Mouse (Mus musculus): ENCODE data around the gene Hipk2. TPM values are rescaled to one million over a fixed set of nuclear protein-coding genes. Genes with fewer than 3 reads are reported as not detected.

Hipk2 gene
- polyA plus RNA-seq, 1 experiment from 2014 or later = 34.6 TPM

- Histone ChIP-seq H3K9me3 (no peaks in the 10 kb centered on the region), H3K4me3 (no peak overlapping the region), H3K27me3 (no peaks in the 10 kb centered on the region), H3K9ac (no peak overlapping the region), H3K27ac (replicated peaks) (no peak overlapping the region), H3K4me2 (no peak overlapping the region), H3K36me3 (no peaks in the 10 kb centered on the region), H3K4me1 (replicated peaks) (peaks cover 15% of the 10 kb centered on the region)
- no peak for ATAC-seq (ENCODE audit: low FRiP score, low read depth)
- WGBS = 65% methylated on average over 1 of the region's 1 CpGs
These were observed 74.7 kb downstream of the Hipk2 start for GRCm38 (mm10) chr6:38801252-38801651.

- no peaks in the 10 kb centered on the region for H3K9me3 ChIP-seq
- no peaks in the 10 kb centered on the region for H3K27me3 ChIP-seq
- WGBS = 81% methylated on average over 3 of the region's 3 CpGs
- H3K4me1 ChIP-seq (replicated peaks) = peaks cover 11% of the 10 kb centered on the region
- H3K27ac ChIP-seq (replicated peaks) = no peak overlapping the region
- ATAC-seq (ENCODE audit: low FRiP score, low read depth) = no peak
- no peak overlapping the region for H3K4me3 ChIP-seq
- no peak overlapping the region for H3K9ac ChIP-seq
- no peak overlapping the region for H3K4me2 ChIP-seq
- no peaks in the 10 kb centered on the region for H3K36me3 ChIP-seq
These were observed 78.4 kb downstream of the Hipk2 start for GRCm38 (mm10) chr6:38797548-38797947.

GRCm38 (mm10) chr6:38796993-38797392 lies 79.0 kb downstream of the Hipk2 start:
- H3K4me3 ChIP-seq = no peak overlapping the region
- no peak overlapping the region for H3K27ac ChIP-seq (replicated peaks)
- H3K36me3 ChIP-seq = no peaks in the 10 kb centered on the region
- H3K4me2 ChIP-seq = no peak overlapping the region
- no peak overlapping the region for H3K9ac ChIP-seq
- H3K4me1 ChIP-seq (replicated peaks) = peaks cover 5% of the 10 kb centered on the region; the same call in 1 of the 2 replicates
- H3K27me3 ChIP-seq = no peaks in the 10 kb centered on the region
- no peak for ATAC-seq (ENCODE audit: low FRiP score, low read depth)
- H3K9me3 ChIP-seq = no peaks in the 10 kb centered on the region

- no peaks in the 10 kb centered on the region for H3K9me3 ChIP-seq
- no peaks in the 10 kb centered on the region; the same call in 1 of the 2 replicates for H3K36me3 ChIP-seq
- H3K4me3 ChIP-seq = no peak overlapping the region
- no peak for ATAC-seq (ENCODE audit: low FRiP score, low read depth)
- H3K9ac ChIP-seq = no peak overlapping the region
- no peaks in the 10 kb centered on the region for H3K27me3 ChIP-seq
- 98% methylated on average over 1 of the region's 1 CpGs for WGBS
- H3K4me1 ChIP-seq (replicated peaks) = 0 out of 2 replicates have a peak, but pooled peaks cover 2% of the 10 kb centered on the region
- H3K27ac ChIP-seq (replicated peaks) = no peak overlapping the region
- no peak overlapping the region for H3K4me2 ChIP-seq
These were observed 79.6 kb downstream of the Hipk2 start for GRCm38 (mm10) chr6:38796388-38796787.

GRCm38 (mm10) chr6:38795096-38795816 lies 80.7 kb downstream of the Hipk2 start:
- Histone ChIP-seq H3K27me3 (no peaks in the 10 kb centered on the region), H3K4me1 (replicated peaks) (0 out of 2 replicates have a peak, but pooled peaks cover 2% of the 10 kb centered on the region), H3K36me3 (no peaks in the 10 kb centered on the region; the same call in 1 of the 2 replicates), H3K4me3 (no peak overlapping the region), H3K4me2 (no peak overlapping the region), H3K27ac (replicated peaks) (no peak overlapping the region), H3K9me3 (no peaks in the 10 kb centered on the region), H3K9ac (no peak overlapping the region)
- ATAC-seq (ENCODE audit: low FRiP score, low read depth) = no peak
- 91% methylated on average over 3 of the region's 3 CpGs for WGBS

- Histone ChIP-seq H3K36me3 (no peaks in the 10 kb centered on the region; the same call in 1 of the 2 replicates), H3K9ac (no peak overlapping the region), H3K27ac (replicated peaks) (no peak overlapping the region), H3K9me3 (no peaks in the 10 kb centered on the region), H3K4me3 (no peak overlapping the region), H3K4me1 (replicated peaks) (peaks cover 3% of the 10 kb centered on the region; the same call in 1 of the 2 replicates), H3K4me2 (no peak overlapping the region), H3K27me3 (no peaks in the 10 kb centered on the region)
- 83% methylated on average over 3 of the region's 3 CpGs for WGBS
- no peak for ATAC-seq (ENCODE audit: low FRiP score, low read depth)
These were observed 83.0 kb downstream of the Hipk2 start for GRCm38 (mm10) chr6:38792966-38793365.

GRCm38 (mm10) chr6:38789221-38789810 lies 86.6 kb downstream of the Hipk2 start:
- ATAC-seq (ENCODE audit: low FRiP score, low read depth) = no peak
- H3K9ac ChIP-seq = no peak overlapping the region
- peaks cover 32% of the 10 kb centered on the region for H3K4me1 ChIP-seq (replicated peaks)
- H3K27me3 ChIP-seq = no peaks in the 10 kb centered on the region
- 79% methylated on average over 5 of the region's 5 CpGs for WGBS
- no peak overlapping the region for H3K4me3 ChIP-seq
- H3K9me3 ChIP-seq = no peaks in the 10 kb centered on the region
- no peak overlapping the region for H3K27ac ChIP-seq (replicated peaks)
- no peak overlapping the region for H3K4me2 ChIP-seq
- no peaks in the 10 kb centered on the region; the same call in 1 of the 2 replicates for H3K36me3 ChIP-seq

GRCm38 (mm10) chr6:38787811-38788509 lies 88.0 kb downstream of the Hipk2 start:
- H3K27ac ChIP-seq (replicated peaks) = no peak overlapping the region
- H3K36me3 ChIP-seq = no peaks in the 10 kb centered on the region; the same call in 1 of the 2 replicates
- no peak overlapping the region for H3K4me2 ChIP-seq
- no peaks in the 10 kb centered on the region for H3K9me3 ChIP-seq
- no peak overlapping the region for H3K4me3 ChIP-seq
- peaks cover 32% of the 10 kb centered on the region for H3K4me1 ChIP-seq (replicated peaks)
- no peaks in the 10 kb centered on the region for H3K27me3 ChIP-seq
- no peak for ATAC-seq (ENCODE audit: low FRiP score, low read depth)
- 93% methylated on average over 6 of the region's 6 CpGs for WGBS
- no peak overlapping the region for H3K9ac ChIP-seq

GRCm38 (mm10) chr6:38787134-38787533 lies 88.8 kb downstream of the Hipk2 start:
- ATAC-seq (ENCODE audit: low FRiP score, low read depth) = no peak
- 53% methylated on average over 1 of the region's 1 CpGs for WGBS
- H3K27me3 ChIP-seq = no peaks in the 10 kb centered on the region
- H3K9ac ChIP-seq = no peak overlapping the region
- no peaks in the 10 kb centered on the region; the same call in 1 of the 2 replicates for H3K36me3 ChIP-seq
- peaks cover 32% of the 10 kb centered on the region for H3K4me1 ChIP-seq (replicated peaks)
- H3K9me3 ChIP-seq = no peaks in the 10 kb centered on the region
- H3K4me2 ChIP-seq = no peak overlapping the region
- H3K27ac ChIP-seq (replicated peaks) = no peak overlapping the region
- no peak overlapping the region for H3K4me3 ChIP-seq

- Histone ChIP-seq H3K9me3 (no peaks in the 10 kb centered on the region), H3K9ac (no peak overlapping the region), H3K27ac (replicated peaks) (0 out of 2 replicates have a peak overlapping the region, but pooled peaks have one; percentile 9), H3K4me2 (no peak overlapping the region), H3K4me1 (replicated peaks) (peaks cover 32% of the 10 kb centered on the region), H3K4me3 (no peak overlapping the region), H3K36me3 (no peaks in the 10 kb centered on the region), H3K27me3 (no peaks in the 10 kb centered on the region)
- no peak for ATAC-seq (ENCODE audit: low FRiP score, low read depth)
- WGBS = 36% methylated on average over 1 of the region's 1 CpGs
These were observed 90.2 kb downstream of the Hipk2 start for GRCm38 (mm10) chr6:38785747-38786146.

GRCm38 (mm10) chr6:38779411-38779810 lies 96.6 kb downstream of the Hipk2 start:
- peaks cover 11% of the 10 kb centered on the region for H3K4me1 ChIP-seq (replicated peaks)
- H3K27ac ChIP-seq (replicated peaks) = no peak overlapping the region
- no peaks in the 10 kb centered on the region for H3K27me3 ChIP-seq
- H3K9ac ChIP-seq = no peak overlapping the region
- no peaks in the 10 kb centered on the region for H3K36me3 ChIP-seq
- 93% methylated on average over 7 of the region's 7 CpGs for WGBS
- no peak for ATAC-seq (ENCODE audit: low FRiP score, low read depth)
- no peak overlapping the region for H3K4me2 ChIP-seq
- H3K9me3 ChIP-seq = no peaks in the 10 kb centered on the region
- no peak overlapping the region for H3K4me3 ChIP-seq

- H3K36me3 ChIP-seq = no peaks in the 10 kb centered on the region
- H3K4me1 ChIP-seq (replicated peaks) = peaks cover 11% of the 10 kb centered on the region
- H3K27me3 ChIP-seq = no peaks in the 10 kb centered on the region
- 0 out of 2 replicates have a peak overlapping the region, but pooled peaks have one; percentile 17 for H3K27ac ChIP-seq (replicated peaks)
- no peaks in the 10 kb centered on the region for H3K9me3 ChIP-seq
- no peak overlapping the region for H3K4me3 ChIP-seq
- H3K9ac ChIP-seq = no peak overlapping the region
- no peak overlapping the region for H3K4me2 ChIP-seq
- ATAC-seq (ENCODE audit: low FRiP score, low read depth) = no peak
These were observed 97.1 kb downstream of the Hipk2 start for GRCm38 (mm10) chr6:38778887-38779286.

All from hindbrain, embryonic 15.5 days (tissue).